Mouse (Mus musculus): ENCODE data around the gene Akr1cl.
A peak's percentile ranks its signal among the peaks of the same experiment; 100 is the strongest.

Gene Akr1cl

DNA sequence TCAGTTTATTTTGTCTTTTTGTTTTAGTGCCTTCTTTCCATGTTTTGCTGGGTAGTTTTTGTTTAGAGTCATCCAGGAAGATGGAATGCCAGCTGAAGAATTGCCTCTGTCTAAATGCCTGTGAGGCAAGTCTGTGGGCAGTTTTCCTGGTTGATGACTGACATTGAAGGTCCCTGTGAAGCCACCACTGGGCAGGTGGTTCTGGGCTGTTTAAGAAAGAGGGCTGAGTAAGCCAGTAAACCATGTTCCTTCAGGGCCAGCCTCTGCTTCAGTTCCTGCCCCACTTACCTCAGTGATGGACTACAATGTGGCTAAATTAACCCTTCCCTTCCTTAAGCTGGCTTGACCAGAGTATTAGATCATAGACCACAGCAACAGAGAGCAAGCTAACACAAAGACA is 44.4 kb downstream of the Akr1cl start:
- no peak for DNase-seq (ENCODE audit: low read depth, low spot score)

DNA sequence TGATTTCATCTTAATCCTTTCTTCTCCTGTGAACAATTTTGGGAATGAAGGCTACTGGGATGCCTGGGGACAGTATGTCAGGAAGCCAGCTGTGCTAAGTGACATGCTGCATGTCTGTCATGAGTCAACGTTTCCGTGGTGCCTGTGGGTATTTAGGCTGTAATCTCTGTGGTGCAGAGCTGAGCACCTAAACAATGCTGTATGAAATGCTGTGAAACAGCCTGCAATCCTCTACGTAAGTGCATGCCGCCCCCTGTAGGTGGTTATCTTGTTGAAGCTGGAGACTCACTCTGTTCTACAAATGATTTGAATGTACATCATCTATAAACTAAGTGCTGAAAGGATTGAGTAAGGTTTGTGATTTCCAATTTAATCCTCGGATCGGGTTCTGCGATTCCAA is 46.4 kb downstream of the Akr1cl start:
- DNase-seq (ENCODE audit: low read depth, low spot score): peak; percentile 48

DNA sequence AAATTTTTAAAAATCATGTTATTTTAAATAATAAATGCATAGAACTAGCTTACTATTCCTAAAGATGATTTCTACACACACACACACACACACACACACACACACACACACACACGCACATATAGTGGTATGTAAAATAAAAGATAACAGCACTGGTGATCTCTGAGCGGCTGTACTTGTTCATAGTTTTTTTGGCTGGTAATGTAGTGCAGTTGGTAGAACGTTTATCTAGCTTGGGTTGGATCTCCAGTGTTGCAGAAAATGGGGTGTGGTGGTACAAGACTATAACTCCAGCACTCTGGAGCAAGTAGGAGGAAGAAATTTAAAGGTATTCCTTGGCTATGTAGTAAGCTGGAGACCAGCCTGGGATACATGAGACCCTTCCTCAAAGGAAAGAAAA is 49.3 kb downstream of the Akr1cl start:
- DNase-seq (ENCODE audit: low read depth, low spot score): no peak

DNA sequence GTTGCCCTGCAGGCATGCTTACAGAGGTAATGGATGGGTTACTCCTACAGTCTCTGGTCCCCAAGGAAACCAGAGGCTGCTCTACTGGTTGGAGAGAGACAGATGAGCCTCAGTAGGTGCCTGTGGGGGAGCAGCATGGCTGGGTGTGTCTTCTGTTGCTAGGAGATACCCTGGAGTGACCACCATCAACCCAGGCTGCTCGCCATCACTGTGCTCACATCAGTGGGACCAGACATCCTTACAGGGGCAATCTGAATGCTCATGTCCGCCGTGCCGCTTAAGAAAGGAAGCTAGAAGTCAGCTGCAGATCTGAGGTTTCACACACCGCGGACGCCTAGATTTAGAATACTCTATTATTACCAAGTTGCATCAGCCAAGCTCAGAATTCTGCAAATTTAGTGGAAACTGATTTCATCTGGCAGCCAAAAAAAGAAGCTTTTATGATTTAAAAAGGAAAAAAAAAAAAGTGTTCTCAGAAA is 54.2 kb downstream of the Akr1cl start:
- peak; percentile 61 for DNase-seq (ENCODE audit: low read depth, low spot score)

DNA sequence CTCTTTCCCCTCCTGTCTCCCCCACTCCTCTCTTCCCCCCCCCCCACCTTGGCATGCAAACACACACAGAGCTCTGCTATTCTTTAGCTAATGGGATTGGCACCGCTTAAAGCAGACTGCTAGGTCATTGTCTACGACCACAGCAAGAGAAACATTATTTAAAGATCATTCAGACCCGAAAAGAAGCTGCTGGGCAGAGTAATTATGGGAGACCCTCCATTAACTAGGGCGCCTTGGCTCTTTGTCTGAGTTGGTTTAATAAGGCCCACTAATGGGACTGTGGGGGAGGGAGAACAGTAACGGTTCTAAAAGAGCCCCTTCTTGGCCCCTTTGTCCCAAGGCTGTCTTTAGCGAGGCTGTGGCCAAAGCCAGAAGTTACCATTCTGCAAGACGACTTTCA is 57.2 kb downstream of the Akr1cl start:
- no peak for DNase-seq (ENCODE audit: low read depth, low spot score)

DNA sequence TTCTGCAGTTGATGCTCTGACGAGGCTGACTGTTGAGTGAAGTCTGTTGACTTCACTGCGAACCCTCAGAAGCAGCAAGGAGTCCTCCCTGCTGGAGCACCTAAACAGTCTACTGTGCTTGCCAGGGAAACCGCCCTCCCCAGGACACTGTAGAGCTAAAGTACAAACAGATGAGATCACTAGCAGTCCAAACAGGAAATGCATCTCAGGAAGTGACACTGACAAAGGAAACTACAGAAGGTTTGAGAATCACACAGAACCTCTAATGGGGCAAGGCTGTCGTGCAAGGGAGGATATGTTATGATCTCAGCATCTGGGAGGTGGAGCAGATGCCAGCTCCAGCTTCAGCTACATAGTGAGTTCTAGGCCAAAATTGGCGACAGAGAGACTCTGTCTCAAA is 61.9 kb downstream of the Akr1cl start:
- no peak for DNase-seq (ENCODE audit: low read depth, low spot score)

All from mesoderm, embryonic 11.5 days (tissue).